Mouse (Mus musculus) layer of hippocampus, adult 11-12 months (tissue): ENCODE measurements at regions not wholly inside any gene's neighbourhood (a gene's known extent, or its start where the extent isn't known, plus 50 kb on each side); places are given as distances from the start of the nearest gene placed in this dataset.
A peak's percentile ranks its signal among the peaks of the same experiment; 100 is the strongest.

ENCODE experiments used
- DNase-seq: peaks from one replicate; pipeline ENCODE4 v3.0.0; 2022; ENCODE audit warnings: low spot score

GRCm38 (mm10) chr15:63171003-63171402 lies 674.0 kb downstream of the Gsdmc2 start:
- no peak for DNase-seq

GRCm38 (mm10) chr15:63170171-63170570 lies 674.8 kb downstream of the Gsdmc2 start:
- DNase-seq: no peak

- no peak for DNase-seq
These were observed 678.6 kb downstream of the Gsdmc2 start for GRCm38 (mm10) chr15:63166411-63166810.

GRCm38 (mm10) chr15:63163550-63164279 lies 681.3 kb downstream of the Gsdmc2 start:
- DNase-seq: no peak

GRCm38 (mm10) chr15:63162881-63163549 lies 682.0 kb downstream of the Gsdmc2 start:
- DNase-seq: peak; percentile 14

GRCm38 (mm10) chr15:63123123-63123688 lies 721.8 kb downstream of the Gsdmc2 start:
- no peak for DNase-seq

GRCm38 (mm10) chr15:63112918-63113317 lies 732.1 kb downstream of the Gsdmc2 start:
- DNase-seq: no peak

- no peak for DNase-seq
These were observed 744.9 kb downstream of the Gsdmc2 start for GRCm38 (mm10) chr15:63100093-63100492.

- peak; percentile 55 for DNase-seq
These were observed 763.0 kb downstream of the Gsdmc2 start for GRCm38 (mm10) chr15:63081972-63082371.

- DNase-seq: no peak
These were observed 765.2 kb downstream of the Gsdmc2 start for GRCm38 (mm10) chr15:63079825-63080224.

GRCm38 (mm10) chr15:63071921-63072320 lies 773.1 kb downstream of the Gsdmc2 start:
- no peak for DNase-seq

GRCm38 (mm10) chr15:63067126-63067525 lies 777.9 kb downstream of the Gsdmc2 start:
- no peak for DNase-seq

- no peak for DNase-seq
These were observed 778.9 kb downstream of the Gsdmc2 start for GRCm38 (mm10) chr15:63066020-63066439.

GRCm38 (mm10) chr15:63061891-63062290 lies 783.1 kb downstream of the Gsdmc2 start:
- no peak for DNase-seq

GRCm38 (mm10) chr15:63060826-63061225 lies 784.2 kb downstream of the Gsdmc2 start:
- no peak for DNase-seq

GRCm38 (mm10) chr15:63052570-63053255 lies 792.3 kb downstream of the Gsdmc2 start:
- no peak for DNase-seq

GRCm38 (mm10) chr15:63050033-63050432 lies 794.9 kb downstream of the Gsdmc2 start:
- no peak for DNase-seq

GRCm38 (mm10) chr15:63042367-63042766 lies 802.6 kb downstream of the Gsdmc2 start:
- DNase-seq: no peak

- DNase-seq: peak; percentile 71
These were observed 808.7 kb downstream of the Gsdmc2 start for GRCm38 (mm10) chr15:63036241-63036640.

GRCm38 (mm10) chr15:63020826-63021225 lies 824.2 kb downstream of the Gsdmc2 start:
- peak; percentile 16 for DNase-seq

GRCm38 (mm10) chr15:63017966-63018365 lies 827.0 kb downstream of the Gsdmc2 start:
- no peak for DNase-seq

- no peak for DNase-seq
These were observed 838.3 kb downstream of the Gsdmc2 start for GRCm38 (mm10) chr15:63006471-63007228.
